ENCODE assay signal across 16 mouse cellular contexts in genomic region chr6:101328514-101328913, GRCm38 (mm10). TPM values are rescaled to one million over a fixed set of nuclear protein-coding genes. Genes with fewer than 3 reads are reported as not detected.
DNase-seq lines count a peak whose midpoint lies in the region; ATAC-seq and TF ChIP-seq lines count a peak whose summit lies in the region.
"Had no signal": no experiment of that assay in that cellular context is flagged by ENCODE, and none has a peak within 500 bp of the region (broad histone marks: within the 10 kb centered on the region; RNA-seq: fewer than 3 reads in every experiment).

No protein-coding gene starts in this region.

- intact Hi-C loops in gastrocnemius, adult 2 months (cut with DNase I), result loop anchor here (5.0 kb wide), 2 partner anchors 49 to 56 kb away; partner anchors contain the start of gene Pdzrn3
- intact Hi-C loops in left cerebral cortex, postnatal 36 days (cut with DNase I), result no loop called here

- ATAC-seq in lung, embryonic 14.5 days (ENCODE audit: insufficient read depth), result no peak
- ATAC-seq in Patski, result peak; percentile 32
- no peak for ATAC-seq in hindbrain, embryonic 11.5 days (ENCODE audit: low FRiP score)
- ATAC-seq: intestine, postnatal 0 days had no signal

- peaks cover 39% of the 10 kb centered on the region for H3K4me1 ChIP-seq in lung, embryonic 14.5 days (ENCODE audit: insufficient read depth)
- no peaks in the 10 kb centered on the region for H3K4me1 ChIP-seq in hindbrain, embryonic 11.5 days (replicated peaks; ENCODE audit: control insufficient read depth, insufficient read depth, low read length)
- H3K4me1 ChIP-seq: megakaryocyte, embryonic 14.5 days had no signal

- H3K4me2 ChIP-seq in lung, embryonic 14.5 days, result no peak overlapping the region
- no peak overlapping the region for H3K4me2 ChIP-seq in hindbrain, embryonic 11.5 days (replicated peaks; ENCODE audit: low read depth, low read length)
- H3K4me2 ChIP-seq: hindbrain, embryonic 13.5 days; liver, embryonic 13.5 days had no signal

- H3K27ac ChIP-seq in gastrocnemius, adult 2 months, result peak overlapping the region; percentile 89
- peak overlapping the region; percentile 68; the same call in 1 of the 2 replicates for H3K27ac ChIP-seq in lung, embryonic 14.5 days (ENCODE audit: low read depth)
- H3K27ac ChIP-seq in hindbrain, embryonic 11.5 days (ENCODE audit: low read depth, low read length), result no peak overlapping the region
- H3K27ac ChIP-seq: hindbrain, embryonic 13.5 days; liver, embryonic 13.5 days had no signal

- in situ Hi-C loops in Patski (cut with MboI; ENCODE audit: low pct_unique_long_range_greater_than_20kb), result loop anchor here (5.0 to 25.0 kb wide), 2 partner anchors 56 to 784 kb away; no protein-coding TSS in a partner anchor

- no peak overlapping the region for H3K9ac ChIP-seq in lung, embryonic 14.5 days
- H3K9ac ChIP-seq in hindbrain, embryonic 11.5 days (ENCODE audit: low read depth, low read length), result no peak overlapping the region
- H3K9ac ChIP-seq: hindbrain, embryonic 13.5 days; liver, embryonic 13.5 days had no signal

- H3K9me3 ChIP-seq in lung, embryonic 14.5 days (ENCODE audit: low read depth, low read length), result no peaks in the 10 kb centered on the region
- H3K9me3 ChIP-seq in hindbrain, embryonic 11.5 days (ENCODE audit: control insufficient read depth, low read length), result no peaks in the 10 kb centered on the region
- H3K9me3 ChIP-seq: hindbrain, embryonic 13.5 days; liver, embryonic 13.5 days had no signal

- no peak overlapping the region for H3K4me3 ChIP-seq in gastrocnemius, adult 2 months
- no peak overlapping the region for H3K4me3 ChIP-seq in lung, embryonic 14.5 days (ENCODE audit: low read depth, low read length)
- H3K4me3 ChIP-seq in hindbrain, embryonic 11.5 days (ENCODE audit: low read depth, low read length), result no peak overlapping the region
- H3K4me3 ChIP-seq: hindbrain, embryonic 13.5 days; liver, embryonic 13.5 days; megakaryocyte, embryonic 14.5 days had no signal

- no peak for TF ChIP-seq CTCF in gastrocnemius, adult 2 months (IDR thresholded peaks at IDR 0.05)
- TF ChIP-seq CTCF in lung, embryonic 14.5 days (IDR thresholded peaks at IDR 0.05; ENCODE audit: low read depth), result no peak
- no peak for TF ChIP-seq CTCF in Patski (IDR thresholded peaks at IDR 0.05)

- WGBS in lung, embryonic 14.5 days, result 31% methylated on average over 6 of the region's 6 CpGs
- 60% methylated on average over 6 of the region's 6 CpGs for WGBS in hindbrain, embryonic 11.5 days

- H3K27me3 ChIP-seq in lung, embryonic 14.5 days (ENCODE audit: insufficient read depth, low read length), result no peaks in the 10 kb centered on the region
- no peaks in the 10 kb centered on the region for H3K27me3 ChIP-seq in Patski
- no peaks in the 10 kb centered on the region for H3K27me3 ChIP-seq in hindbrain, embryonic 11.5 days (ENCODE audit: control insufficient read depth, insufficient read depth, low read length)
- H3K27me3 ChIP-seq: hindbrain, embryonic 13.5 days; liver, embryonic 13.5 days; megakaryocyte, embryonic 14.5 days had no signal

- DNase-seq in gastrocnemius, adult 2 months, result no peak
- DNase-seq in gastrocnemius, adult 8-10 months (ENCODE audit: low spot score in 2 of 2), result no peak
- DNase-seq in lung, embryonic 14.5 days, result peak; percentile 73
- no peak for DNase-seq in lung, postnatal 14 days
- DNase-seq in Patski (ENCODE audit: low read depth, low spot score), result no peak
- peak; percentile 69 for DNase-seq in heart, postnatal 4 days
- DNase-seq in hindbrain, embryonic 11.5 days (ENCODE audit: low spot score), result no peak
- no peak for DNase-seq in left cerebral cortex, postnatal 36 days (ENCODE audit: low spot score in 2 of 2)
- DNase-seq: cerebellum, postnatal 25 days; kidney, postnatal 14 days; left cerebral cortex, postnatal 4 days; liver, embryonic 13.5 days had no signal

- POLR2A ChIA-PET in Patski (lab: Charles Lee), result interaction anchor here (0.8 kb wide), 1 partner anchor 1612 kb away, joined by 3 read pairs; no protein-coding TSS in a partner anchor

- no peaks in the 10 kb centered on the region for H3K36me3 ChIP-seq in lung, embryonic 14.5 days (ENCODE audit: insufficient read depth)
- H3K36me3 ChIP-seq in hindbrain, embryonic 11.5 days (ENCODE audit: control insufficient read depth, insufficient read depth, low read length), result no peaks in the 10 kb centered on the region
- H3K36me3 ChIP-seq: hindbrain, embryonic 13.5 days; liver, embryonic 13.5 days had no signal

- CTCF ChIA-PET in Patski (lab: Charles Lee), result interaction anchor here (1.4 kb wide), 1 partner anchor 14 kb away, joined by 3 read pairs; no protein-coding TSS in a partner anchor

RNA-seq across cellular contexts. Expression of gene Pdzrn3, which starts 49.2 kb away (rescaled TPM):
- total RNA-seq in gastrocnemius, adult 2 months (2021), result 100 to 1,000 TPM in 1 of 2 experiments, 10 to 100 TPM in 1; 96.6 to 104 TPM
- total RNA-seq in gastrocnemius, adult 8-10 months (2022), result 100 to 1,000 TPM; 112 to 145 (median 128) TPM
- polyA plus RNA-seq in lung, embryonic 14.5 days (2014; fragmentation: Nextera tagmentation; extraction: Ambion mirVana), result 14.2 and 14.8 TPM in 2 replicates
- polyA plus RNA-seq in Patski (2021), result 10.1 TPM
- total RNA-seq in heart, postnatal 4 days (2021), result 10 to 100 TPM; 62.6 to 68.3 TPM
- 20.5 and 23.9 TPM in 2 replicates for polyA plus RNA-seq in hindbrain, embryonic 11.5 days (2014; fragmentation: Nextera tagmentation; extraction: Ambion mirVana)
- 10 to 100 TPM; 45.1 to 50.9 TPM for total RNA-seq in left cerebral cortex, postnatal 36 days (2021)
- total RNA-seq: monocyte, adult 5-6 weeks had no signal

Comparison
In these comparisons a context has a peak if more than half of its experiments do, and no peak if none do; other contexts are left out.
1. DNase-seq: peak in lung, embryonic 14.5 days (single experiment) and heart, postnatal 4 days (single experiment); none in gastrocnemius, adult 2 months (single experiment), gastrocnemius, adult 8-10 months (0 of 2), lung, postnatal 14 days (single experiment), Patski (single experiment), hindbrain, embryonic 11.5 days (single experiment) and left cerebral cortex, postnatal 36 days (0 of 2).